Mouse (Mus musculus) urinary bladder, adult 2 months (tissue): Measurements from ENCODE around the gene Ccdc92b. TPM values are rescaled to one million over a fixed set of nuclear protein-coding genes. Genes with fewer than 3 reads are reported as not detected.

Experiments
- DNase-seq: peaks from one replicate; pipeline ENCODE4 v3.0.0; 2022; ENCODE audit warnings: low spot score
- polyA plus RNA-seq: library from polyadenylated mRNA; depleted of rRNA; stranded (reverse); fragments of >200 nt; gene quantifications from 2 replicates; pipeline ENCODE4 v1.2.3, GENCODE M21; 2012

Ccdc92b gene
- polyA plus RNA-seq, 1 experiment: 0.59 TPM

DNA sequence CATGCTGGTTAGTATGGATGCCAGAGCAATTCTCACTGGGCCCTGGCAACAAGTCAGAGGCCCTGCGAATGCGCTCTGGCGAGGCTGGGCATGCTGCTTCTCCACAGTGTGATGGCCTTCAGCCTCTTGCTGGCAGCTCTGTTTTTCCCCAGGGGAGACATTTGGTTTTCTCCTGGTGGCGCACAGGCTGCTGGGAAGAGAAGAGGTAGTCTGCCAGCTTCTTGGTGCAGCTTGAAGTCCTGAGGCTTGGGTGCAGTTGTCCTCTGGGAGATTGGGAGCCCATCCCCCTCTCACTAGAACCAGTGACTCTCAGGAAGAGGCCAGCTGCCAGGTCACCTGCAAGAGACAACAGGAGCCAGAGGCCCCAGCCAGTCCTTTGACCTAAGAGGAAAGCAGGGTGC lies 33.4 kb downstream of the Ccdc92b start:
- no peak for DNase-seq

DNA sequence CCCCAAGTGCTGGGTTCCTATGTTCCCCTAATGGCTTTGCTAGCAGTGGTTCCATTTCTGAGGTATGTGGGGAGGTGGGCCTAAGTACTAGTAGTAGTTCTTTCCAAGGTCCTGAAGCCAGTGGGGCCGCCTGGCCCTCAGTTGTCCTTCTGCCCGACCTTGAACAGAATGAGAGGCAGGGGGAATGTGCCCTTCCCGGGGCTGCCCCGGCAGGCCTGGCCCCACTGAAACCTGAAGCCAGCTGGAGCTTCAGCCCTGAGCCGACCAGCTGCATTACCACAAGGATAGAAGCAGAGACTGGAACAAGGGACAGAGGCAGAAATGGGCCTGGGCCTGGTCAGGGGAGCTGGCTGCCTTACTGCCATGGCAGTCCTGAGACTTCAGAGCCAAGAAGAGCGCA lies 34.0 kb downstream of the Ccdc92b start:
- no peak for DNase-seq

DNA sequence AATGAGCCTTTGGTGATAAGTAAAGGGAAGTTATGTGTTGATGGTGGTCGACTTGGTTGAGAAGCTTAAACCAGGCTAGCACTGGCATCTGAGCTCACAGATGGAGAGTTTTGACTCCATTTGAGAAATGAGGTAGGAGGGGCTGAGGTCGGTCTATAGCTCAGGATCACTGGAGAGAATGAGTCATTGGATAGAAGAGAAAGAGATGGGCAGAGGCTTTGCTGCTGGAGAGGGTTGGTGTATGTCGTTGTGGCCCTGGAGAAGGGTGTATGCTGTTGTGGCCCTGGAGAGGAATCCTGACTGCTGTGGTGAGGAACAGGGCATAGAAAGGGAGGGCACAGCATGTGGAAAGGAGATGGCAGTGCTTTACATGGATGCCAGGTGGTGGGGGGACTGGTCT lies 36.5 kb downstream of the Ccdc92b start:
- DNase-seq: no peak

DNA sequence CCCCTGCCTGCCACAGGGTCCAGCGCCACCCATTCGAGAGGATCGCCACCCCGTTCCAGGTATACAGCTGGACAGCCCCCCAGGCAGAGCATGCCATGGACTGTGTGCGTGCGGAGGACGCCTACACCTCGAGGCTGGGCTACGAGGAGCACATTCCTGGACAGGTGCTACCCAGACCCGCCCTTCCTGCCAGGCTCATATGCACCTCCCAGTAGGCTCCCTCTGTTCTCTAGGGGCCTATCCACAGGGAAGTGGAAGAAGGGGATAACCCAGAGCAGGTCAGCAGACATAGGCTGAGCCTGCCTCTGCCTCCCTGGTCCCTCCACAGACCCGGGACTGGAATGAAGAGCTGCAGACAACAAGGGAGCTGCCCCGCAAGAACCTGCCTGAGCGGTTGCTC lies 40.9 kb downstream of the Ccdc92b start:
- DNase-seq: no peak

DNA sequence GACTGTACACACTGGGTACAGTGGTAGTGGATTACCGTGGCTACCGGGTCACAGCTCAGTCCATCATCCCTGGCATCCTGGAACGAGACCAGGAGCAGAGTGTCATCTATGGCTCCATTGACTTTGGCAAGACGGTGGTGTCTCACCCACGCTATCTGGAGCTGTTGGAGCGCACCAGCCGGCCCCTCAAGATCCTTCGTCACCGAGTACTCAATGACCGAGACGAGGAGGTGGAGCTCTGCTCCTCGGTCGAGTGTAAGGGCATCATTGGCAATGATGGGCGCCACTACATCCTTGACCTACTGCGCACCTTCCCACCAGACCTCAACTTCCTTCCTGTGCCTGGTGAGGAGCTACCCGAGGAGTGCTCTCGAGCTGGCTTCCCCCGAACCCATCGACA lies 42.2 kb downstream of the Ccdc92b start:
- DNase-seq: no peak

DNA sequence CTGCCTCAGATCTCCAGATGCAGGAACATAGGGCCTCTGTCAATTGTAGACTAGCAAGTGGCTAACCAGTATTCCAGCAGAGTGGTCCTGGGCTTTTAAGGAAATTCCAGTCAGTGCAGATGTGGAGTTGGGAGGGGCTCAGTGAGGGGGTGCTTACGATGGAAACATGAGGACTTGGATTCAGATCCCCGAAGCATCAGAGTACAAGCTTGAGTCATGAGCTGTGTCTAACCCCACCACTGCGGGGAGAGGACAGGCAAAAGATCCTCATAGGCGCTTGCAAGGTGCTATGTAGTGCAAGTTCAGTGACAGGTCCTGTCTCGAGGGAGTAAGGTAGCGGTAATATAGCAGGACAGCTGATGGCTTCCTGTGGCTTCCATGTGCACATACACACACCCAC lies 42.8 kb downstream of the Ccdc92b start:
- DNase-seq: no peak

DNA sequence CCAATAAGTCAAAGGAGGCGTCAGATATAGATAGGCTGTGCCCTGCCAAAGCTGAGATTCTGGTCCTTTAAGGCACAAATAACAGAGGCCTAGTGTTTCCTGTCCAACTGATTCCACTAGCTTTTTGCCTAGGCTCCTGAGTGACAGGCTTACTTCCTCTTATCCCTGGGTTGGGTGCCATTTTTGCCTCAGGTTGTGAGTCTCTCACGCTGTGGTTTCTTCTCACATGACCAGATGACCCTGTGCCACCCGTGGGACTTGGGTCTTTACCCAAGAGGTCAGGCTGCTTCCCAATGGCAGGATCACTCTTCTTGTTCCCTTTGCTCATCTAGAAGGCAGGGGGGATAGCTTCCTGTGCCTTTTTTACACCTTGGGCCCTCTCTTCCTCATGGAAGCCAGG lies 44.9 kb downstream of the Ccdc92b start:
- DNase-seq: no peak

DNA sequence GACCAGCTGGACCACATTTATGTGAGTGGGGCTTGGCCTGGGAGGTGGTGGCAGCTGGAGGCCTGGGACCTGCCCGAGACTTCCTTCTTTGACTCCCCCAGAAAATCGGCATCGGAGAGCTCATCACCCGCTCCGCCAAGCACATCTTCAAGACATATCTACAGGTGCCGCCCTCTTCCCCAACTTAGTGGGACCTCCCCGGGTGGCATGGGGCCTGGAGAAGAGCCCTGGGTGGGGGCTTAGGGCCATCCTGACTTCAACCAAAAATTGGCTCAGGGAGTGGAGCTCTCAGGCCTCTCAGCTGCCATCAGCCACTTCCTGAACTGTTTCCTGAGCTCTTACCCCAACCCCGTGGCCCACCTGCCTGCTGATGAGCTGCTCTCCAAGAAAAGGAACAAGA lies 45.5 kb downstream of the Ccdc92b start:
- no peak for DNase-seq

DNA sequence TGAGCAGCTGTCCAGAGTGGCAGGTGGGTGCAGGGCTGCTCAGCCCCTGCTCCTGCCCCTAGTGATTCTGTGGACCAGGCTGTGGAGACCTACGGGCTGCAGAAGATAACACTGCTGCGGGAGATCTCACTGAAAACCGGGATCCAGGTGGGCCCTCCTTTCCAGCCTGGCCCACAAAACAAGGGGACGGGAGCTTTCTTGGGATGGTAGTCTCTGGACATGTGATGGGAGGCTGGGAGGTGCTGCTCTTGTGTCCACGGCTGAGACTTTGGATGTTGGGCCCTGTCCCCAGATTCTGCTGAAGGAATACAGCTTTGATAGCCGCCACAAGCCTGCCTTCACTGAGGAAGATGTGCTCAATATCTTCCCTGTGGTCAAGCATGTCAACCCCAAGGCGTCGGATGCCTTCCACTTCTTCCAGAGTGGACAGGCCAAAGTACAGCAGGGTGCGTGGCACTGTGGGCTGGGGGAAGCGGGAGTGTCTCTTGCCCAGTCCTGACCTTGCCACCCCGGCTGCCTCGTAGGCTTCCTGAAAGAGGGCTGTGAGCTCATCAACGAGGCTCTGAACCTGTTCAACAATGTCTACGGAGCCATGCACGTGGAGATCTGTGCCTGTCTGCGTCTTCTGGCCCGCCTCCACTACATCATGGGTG lies 46.4 kb downstream of the Ccdc92b start:
- DNase-seq: no peak

DNA sequence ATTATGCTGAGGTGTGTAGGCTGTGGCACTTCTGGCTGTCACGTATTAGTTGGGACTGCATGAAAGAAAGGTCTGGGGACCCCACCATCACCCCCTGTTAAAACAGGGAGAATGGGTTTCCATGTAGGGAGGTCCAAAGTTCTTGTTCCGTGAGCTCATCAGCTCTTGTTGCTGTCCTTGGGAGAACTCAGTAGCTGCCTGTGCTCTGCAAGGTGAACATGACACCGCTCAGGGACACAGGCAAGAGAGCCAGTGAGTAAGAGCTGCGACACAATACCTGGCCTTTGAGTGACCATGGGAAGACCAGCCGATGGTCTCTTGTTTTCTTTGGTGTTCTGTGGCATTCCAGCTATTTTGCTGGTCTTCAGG lies 46.9 kb downstream of the Ccdc92b start:
- no peak for DNase-seq

DNA sequence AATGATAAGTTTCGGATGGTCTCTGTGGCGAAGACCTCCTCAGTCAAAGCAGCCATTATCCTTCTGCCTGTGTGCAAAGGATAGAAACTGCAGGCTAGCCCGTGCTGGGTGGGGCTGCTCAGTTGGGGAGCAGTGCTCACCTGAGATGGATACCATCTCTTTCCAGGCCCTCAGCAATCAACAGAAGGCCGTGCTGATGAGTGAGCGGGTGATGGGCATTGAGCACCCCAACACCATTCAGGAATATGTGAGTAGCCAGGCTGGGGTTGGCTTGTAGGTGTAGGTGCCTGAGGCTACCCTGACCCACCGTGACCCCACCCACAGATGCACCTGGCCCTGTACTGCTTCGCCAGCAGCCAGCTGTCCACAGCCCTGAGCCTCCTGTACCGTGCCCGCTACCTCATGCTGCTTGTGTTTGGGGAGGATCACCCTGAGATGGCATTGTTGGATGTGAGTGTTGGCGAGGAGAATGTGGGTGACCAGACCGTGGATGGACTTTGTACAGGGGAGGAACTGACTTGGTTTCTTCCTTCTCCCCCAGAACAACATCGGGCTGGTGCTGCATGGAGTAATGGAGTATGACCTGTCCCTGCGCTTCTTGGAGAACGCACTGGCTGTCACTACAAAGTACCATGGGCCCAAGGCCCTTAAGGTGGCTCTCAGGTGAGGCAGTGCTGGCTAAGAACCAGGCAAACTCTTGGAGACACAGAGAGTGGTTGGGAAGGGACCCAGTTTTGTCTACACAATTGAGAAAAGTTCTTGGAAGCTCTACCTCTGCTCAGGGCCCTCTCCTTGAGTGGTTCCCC lies 47.6 kb downstream of the Ccdc92b start:
- DNase-seq: no peak

DNA sequence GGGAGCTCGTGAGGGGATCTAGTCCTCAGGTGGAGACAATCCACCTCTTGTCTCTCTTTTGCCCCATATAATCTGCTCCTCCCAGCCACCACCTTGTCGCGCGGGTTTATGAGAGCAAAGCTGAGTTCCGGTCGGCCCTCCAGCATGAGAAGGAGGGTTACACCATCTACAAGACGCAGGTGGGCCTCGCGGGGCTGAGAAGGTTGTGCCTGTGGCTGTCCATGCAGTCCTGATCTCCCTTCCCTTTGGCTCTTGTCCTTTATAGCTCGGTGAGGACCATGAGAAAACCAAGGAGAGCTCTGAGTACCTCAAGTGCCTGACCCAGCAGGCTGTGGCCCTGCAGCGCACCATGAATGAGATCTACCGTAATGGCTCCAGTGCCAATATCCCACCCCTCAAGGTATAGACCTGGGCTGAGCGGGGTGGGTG lies 48.2 kb downstream of the Ccdc92b start:
- no peak for DNase-seq

DNA sequence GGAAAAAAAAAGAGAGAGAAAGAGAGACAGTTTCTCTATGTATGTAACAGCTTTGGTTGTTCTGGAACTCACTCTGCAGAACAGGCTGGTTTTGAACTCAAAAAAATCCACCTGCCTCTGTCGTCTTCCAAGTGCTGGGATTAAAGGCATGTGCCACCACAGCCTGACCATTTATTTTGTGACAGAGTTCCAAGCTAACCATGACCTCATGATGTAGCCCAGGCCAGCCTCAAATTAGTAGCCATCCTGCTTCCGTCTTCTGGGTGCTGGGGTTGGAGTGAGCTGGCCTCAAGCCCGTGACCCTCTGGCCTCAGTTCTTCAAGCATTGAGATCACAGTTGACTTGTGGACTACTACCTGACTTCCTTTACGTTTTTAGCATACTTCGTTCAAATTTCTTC lies 49.1 kb downstream of the Ccdc92b start:
- no peak for DNase-seq

DNA sequence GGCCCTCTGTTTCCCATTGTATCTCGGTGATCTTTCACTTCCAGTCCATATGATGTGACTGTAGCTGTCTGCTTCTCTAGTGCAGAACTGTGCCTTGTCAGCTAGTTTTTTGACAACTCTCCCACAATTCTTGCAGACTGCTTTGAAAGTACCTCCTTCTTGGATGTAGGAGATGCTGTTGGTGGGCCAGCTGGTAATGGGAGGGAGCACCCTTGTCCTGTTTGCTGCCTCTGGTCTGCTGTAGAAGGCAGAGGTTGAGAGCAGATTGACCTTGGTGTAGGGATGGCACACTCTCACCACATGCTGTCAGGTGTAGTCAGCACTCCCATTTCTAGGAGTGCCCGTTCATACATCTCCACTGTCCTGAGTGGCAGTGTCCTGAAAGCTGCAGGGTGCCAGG lies 49.6 kb downstream of the Ccdc92b start:
- DNase-seq: no peak

DNA sequence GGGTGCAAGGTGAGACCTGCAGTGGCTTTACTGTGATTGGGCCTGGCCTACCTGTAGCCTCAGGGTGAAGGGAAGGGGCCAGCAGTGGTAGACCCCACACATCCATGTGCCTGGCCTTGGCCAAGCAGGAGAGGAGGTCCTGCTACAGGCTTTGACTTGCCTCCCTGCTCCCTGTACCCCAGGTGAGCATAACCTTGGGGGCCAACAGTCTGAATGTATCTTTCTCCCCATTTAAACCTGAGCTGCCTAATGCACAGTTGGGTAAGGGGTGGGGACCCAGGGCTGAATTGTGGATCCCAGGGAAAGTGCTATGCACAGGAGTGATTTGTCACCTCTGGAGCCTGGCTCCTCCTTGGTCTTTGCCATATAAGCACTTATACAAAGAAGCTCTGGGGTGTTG lies 50.7 kb downstream of the Ccdc92b start:
- DNase-seq: no peak

DNA sequence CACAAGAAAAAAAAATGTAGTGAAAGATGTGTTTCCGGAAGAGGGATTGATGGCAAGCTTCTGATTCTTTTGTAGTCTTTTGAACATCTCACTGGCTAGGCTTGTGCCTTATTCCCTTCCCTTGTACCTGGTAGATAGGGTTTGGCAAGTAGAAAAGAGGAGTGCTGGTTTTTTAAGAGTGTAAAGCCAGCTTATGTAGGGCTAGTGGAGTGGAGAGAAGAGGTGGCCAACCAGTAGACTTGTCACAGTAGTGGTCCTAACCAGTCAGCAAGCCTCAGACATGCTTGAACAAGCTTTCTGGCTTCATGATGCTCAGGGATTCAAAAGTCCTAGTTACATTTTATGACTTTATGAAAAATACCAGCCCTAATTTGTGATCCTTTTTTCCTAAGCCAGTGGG lies 51.6 kb downstream of the Ccdc92b start:
- no peak for DNase-seq

DNA sequence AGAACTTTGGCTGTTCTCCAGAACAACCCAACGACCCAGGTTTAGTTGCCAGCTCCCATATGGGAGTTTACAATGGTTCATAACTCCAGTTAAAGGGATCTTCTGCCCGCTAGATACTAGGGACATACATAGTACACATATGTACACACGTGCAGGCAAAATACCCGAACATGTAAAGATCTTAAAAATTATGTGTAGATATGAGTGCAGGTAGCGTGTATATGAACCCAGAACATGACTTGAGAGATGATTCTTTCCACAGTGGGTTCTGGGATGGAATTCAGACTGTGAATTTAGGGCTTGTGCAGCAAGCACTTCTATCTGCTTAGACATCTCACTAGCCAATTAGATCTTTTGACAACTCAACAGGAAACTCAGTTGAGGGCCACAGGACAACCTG lies 52.4 kb downstream of the Ccdc92b start:
- no peak for DNase-seq

DNA sequence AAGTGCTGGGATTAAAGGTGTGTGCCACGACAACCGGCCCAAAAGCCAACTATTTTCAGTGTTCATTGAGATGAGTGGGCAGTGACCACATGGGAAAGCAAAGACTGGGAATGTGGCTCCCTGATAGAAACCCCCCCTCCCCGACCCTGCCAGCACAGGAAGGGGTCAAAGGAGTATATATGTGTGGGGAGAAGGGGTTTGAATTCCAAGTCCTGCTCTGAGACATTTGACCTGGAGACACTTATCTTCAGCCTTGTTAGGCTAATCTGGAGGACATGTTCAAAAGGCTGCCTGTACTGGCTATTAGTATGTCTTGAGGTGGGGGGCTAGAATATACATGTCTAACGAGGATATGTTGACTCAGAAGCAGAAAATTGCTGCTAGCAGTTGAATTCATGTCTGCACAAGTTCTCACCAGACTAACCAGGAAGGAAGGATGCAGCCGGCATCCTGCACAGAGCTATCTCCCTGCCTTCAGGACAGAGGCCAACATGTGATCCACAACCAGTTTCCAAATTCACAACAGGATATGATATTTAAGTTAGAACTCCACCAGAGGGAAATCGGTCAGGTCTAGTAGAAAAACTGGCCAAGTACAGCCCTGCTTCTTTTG lies 53.6 kb downstream of the Ccdc92b start:
- DNase-seq: no peak

DNA sequence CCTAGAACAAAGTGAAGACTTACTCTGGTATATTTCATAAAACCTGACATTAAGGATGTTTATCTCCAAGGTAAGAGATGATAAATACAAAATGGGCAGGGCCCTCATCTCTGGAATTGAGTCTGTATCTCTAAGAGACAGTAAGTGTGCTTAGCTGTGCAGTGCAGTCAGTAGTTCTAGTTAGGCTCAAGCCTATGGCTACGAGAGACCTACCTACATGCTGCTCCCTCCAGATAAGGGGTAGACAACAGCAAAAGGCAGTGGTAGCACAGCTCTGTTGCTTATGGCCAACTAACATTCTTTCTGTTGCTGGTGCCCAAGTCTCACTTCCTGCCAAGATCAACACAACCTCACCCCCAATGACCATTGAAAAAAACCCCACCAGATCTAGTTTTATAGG lies 54.2 kb downstream of the Ccdc92b start:
- DNase-seq: no peak

DNA sequence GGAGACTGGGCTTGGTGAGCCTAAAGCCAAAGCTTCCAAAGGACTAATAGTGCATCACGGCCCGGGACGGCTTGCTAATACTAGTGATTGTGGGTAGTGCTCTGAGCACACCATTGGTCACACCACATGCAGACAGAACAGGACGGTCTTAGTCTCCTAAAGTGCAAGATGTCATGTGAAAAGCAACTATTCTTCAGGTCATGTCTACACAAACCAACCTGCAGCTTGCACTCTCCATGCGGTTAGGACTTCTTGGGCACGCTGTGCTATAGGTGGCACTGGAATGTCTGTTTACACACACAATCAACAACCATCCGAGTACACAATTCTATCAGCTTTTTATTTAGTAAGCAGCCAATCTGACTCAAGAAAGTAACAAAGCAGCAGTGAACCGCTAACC lies 55.3 kb downstream of the Ccdc92b start:
- no peak for DNase-seq

DNA sequence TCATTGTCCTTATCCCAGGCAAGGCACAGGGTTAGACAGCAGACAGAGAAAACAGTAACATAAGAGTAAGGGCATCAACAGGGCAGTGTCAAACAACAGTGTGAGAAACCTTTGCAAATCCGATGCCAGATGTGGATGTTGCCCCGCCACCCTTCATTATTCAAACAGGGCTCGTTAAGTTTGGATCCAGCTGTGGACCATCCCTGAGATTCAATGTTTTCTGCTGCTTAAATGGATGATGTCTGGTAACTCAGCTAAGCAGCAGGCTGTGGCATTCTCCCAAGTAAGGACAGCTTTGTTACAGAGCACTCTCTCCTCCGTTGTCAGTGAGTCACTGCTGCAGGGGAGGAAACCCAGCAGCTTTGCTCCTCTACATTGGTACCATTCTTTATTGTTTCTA lies 55.8 kb downstream of the Ccdc92b start:
- DNase-seq: no peak
